Mouse (Mus musculus) gastrocnemius, adult 2 months (tissue): ENCODE measurements around the gene Trim44. TPM values are rescaled to one million over a fixed set of nuclear protein-coding genes. Genes with fewer than 3 reads are reported as not detected.

Source experiments
- DNase-seq: peaks from one replicate; pipeline ENCODE4 v3.0.0; 2022
- H3K27ac ChIP-seq: fragments of 200-600 bp; 2 replicates; pipeline ENCODE4 v1.8.1; 2022; ENCODE audit warnings: mild to moderate bottlenecking
- H3K4me3 ChIP-seq: fragments of 200-600 bp; 2 replicates; pipeline ENCODE4 v1.8.1; 2022; ENCODE audit warnings: mild to moderate bottlenecking, moderate library complexity
- CTCF ChIP-seq: fragments of 200-600 bp; IDR thresholded peaks from 2 replicates; pipeline ENCODE4 v1.8.1; 2022; ENCODE audit warnings: antibody characterized with exemption, mild to moderate bottlenecking, moderate library complexity
- intact Hi-C: fragments of 180-260 bp; cut with DNase I; formaldehyde crosslinking; loops from one replicate; pipeline ENCODE4 v1.15.1; 2025
- total RNA-seq, 2 experiments: library from RNA; stranded (reverse); gene quantifications; 2 replicates each; pipeline ENCODE4 v1.2.3; 2021

Gene Trim44
- total RNA-seq, 2 experiments from 2014 or later = 15.9 to 17.1 TPM

GRCm38 (mm10) chr2:102325921-102326320, 81.7 kb downstream of the Trim44 start:
- DNase-seq = no peak
- intact Hi-C loops = no loop called here
- TF ChIP-seq CTCF = no peak
- Histone ChIP-seq H3K27ac (no peak overlapping the region), H3K4me3 (no peak overlapping the region)

- no peak for DNase-seq
- Histone ChIP-seq H3K4me3 (no peak overlapping the region), H3K27ac (no peak overlapping the region)
- no peak for TF ChIP-seq CTCF
- intact Hi-C loops = no loop called here
Observed at GRCm38 (mm10) chr2:102324336-102324735, 83.3 kb downstream of the Trim44 start.

GRCm38 (mm10) chr2:102316540-102316939, 91.1 kb downstream of the Trim44 start:
- Histone ChIP-seq H3K27ac (no peak overlapping the region), H3K4me3 (no peak overlapping the region)
- intact Hi-C loops = no loop called here
- no peak for TF ChIP-seq CTCF
- DNase-seq = no peak

- intact Hi-C loops = no loop called here
- DNase-seq = no peak
- no peak for TF ChIP-seq CTCF
- H3K4me3 ChIP-seq = no peak overlapping the region
- no peak overlapping the region; the same call in 1 of the 2 replicates for H3K27ac ChIP-seq
Observed at GRCm38 (mm10) chr2:102315153-102315552, 92.5 kb downstream of the Trim44 start.

- H3K27ac ChIP-seq = no peak overlapping the region; the same call in 1 of the 2 replicates
- TF ChIP-seq CTCF = no peak
- H3K4me3 ChIP-seq = no peak overlapping the region
- intact Hi-C loops = no loop called here
- no peak for DNase-seq
Observed at GRCm38 (mm10) chr2:102314610-102315009, 93.0 kb downstream of the Trim44 start.

GRCm38 (mm10) chr2:102314068-102314467, 93.6 kb downstream of the Trim44 start:
- no peak overlapping the region for H3K27ac ChIP-seq
- intact Hi-C loops = no loop called here
- no peak for DNase-seq
- H3K4me3 ChIP-seq = no peak overlapping the region
- TF ChIP-seq CTCF = no peak

- Histone ChIP-seq H3K27ac (no peak overlapping the region), H3K4me3 (no peak overlapping the region)
- intact Hi-C loops = no loop called here
- no peak for TF ChIP-seq CTCF
- DNase-seq = no peak
Observed at GRCm38 (mm10) chr2:102312903-102313302, 94.7 kb downstream of the Trim44 start.

GRCm38 (mm10) chr2:102303274-102303673, 104.4 kb downstream of the Trim44 start:
- H3K27ac ChIP-seq = peak overlapping the region; percentile 57
- intact Hi-C loops = no loop called here
- DNase-seq = no peak
- no peak overlapping the region for H3K4me3 ChIP-seq
- no peak for TF ChIP-seq CTCF

GRCm38 (mm10) chr2:102302532-102302931, 105.1 kb downstream of the Trim44 start:
- Histone ChIP-seq H3K4me3 (no peak overlapping the region), H3K27ac (peak overlapping the region; percentile 57; the same call in 1 of the 2 replicates)
- intact Hi-C loops = no loop called here
- DNase-seq = no peak
- no peak for TF ChIP-seq CTCF

GRCm38 (mm10) chr2:102294827-102295270, 112.8 kb downstream of the Trim44 start:
- intact Hi-C loops = loop anchor here (5.0 kb wide), 1 partner anchor 107 kb away; no protein-coding TSS in a partner anchor
- DNase-seq = peak; percentile 83
- Histone ChIP-seq H3K4me3 (peak overlapping the region; percentile 7; the same call in 1 of the 2 replicates), H3K27ac (peak overlapping the region; percentile 51)
- no peak for TF ChIP-seq CTCF

- intact Hi-C loops = loop anchor here (5.0 kb wide), 1 partner anchor 109 kb away; no protein-coding TSS in a partner anchor
- Histone ChIP-seq H3K4me3 (no peak overlapping the region), H3K27ac (peak overlapping the region; percentile 35; the same call in 1 of the 2 replicates)
- DNase-seq = no peak
- TF ChIP-seq CTCF = no peak
Observed at GRCm38 (mm10) chr2:102293181-102293580, 114.4 kb downstream of the Trim44 start.

- no peak overlapping the region for H3K4me3 ChIP-seq
- no peak for DNase-seq
- no peak for TF ChIP-seq CTCF
- H3K27ac ChIP-seq = peak overlapping the region; percentile 44; the same call in 1 of the 2 replicates
- intact Hi-C loops = loop anchor here (5.0 kb wide), 1 partner anchor 110 kb away; no protein-coding TSS in a partner anchor
Observed at GRCm38 (mm10) chr2:102292051-102292450, 115.6 kb downstream of the Trim44 start.

- intact Hi-C loops = loop anchor here (5.0 kb wide), 1 partner anchor 111 kb away; no protein-coding TSS in a partner anchor
- Histone ChIP-seq H3K27ac (peak overlapping the region; percentile 44; the same call in 1 of the 2 replicates), H3K4me3 (no peak overlapping the region)
- no peak for DNase-seq
- TF ChIP-seq CTCF = no peak
Observed at GRCm38 (mm10) chr2:102291533-102291932, 116.1 kb downstream of the Trim44 start.

GRCm38 (mm10) chr2:102290041-102290440, 117.6 kb downstream of the Trim44 start:
- H3K27ac ChIP-seq = no peak overlapping the region
- intact Hi-C loops = loop anchor here (1.0 to 5.0 kb wide), 2 partner anchors 112 to 199 kb away; no protein-coding TSS in a partner anchor
- no peak overlapping the region for H3K4me3 ChIP-seq
- peak; percentile 68 for TF ChIP-seq CTCF
- peak; percentile 42 for DNase-seq
